Mouse (Mus musculus) spleen, adult 2 months (tissue): Measurements from ENCODE around the gene Blcap.

Experiments
- CTCF ChIP-seq: fragments of 200-500 bp; IDR thresholded peaks from 2 replicates; pipeline ENCODE4 v1.5.1; 2011; ENCODE audit warnings: mild to moderate bottlenecking, inconsistent platforms; ENCODE audit not compliant: insufficient read depth, insufficient read length, insufficient replicate concordance; ENCODE audit errors: extremely low read depth
- POLR2A ChIP-seq: fragments of 200-500 bp; IDR thresholded peaks from 2 replicates; pipeline ENCODE4 v1.6.1; 2011; ENCODE audit warnings: low read depth, low read length, inconsistent platforms

- TF ChIP-seq POLR2A, result no peak
- no peak for TF ChIP-seq CTCF
Measured at GRCm38 (mm10) chr2:157514353-157514752, 56.7 kb downstream of the Blcap start.
